Mouse (Mus musculus) mesoderm, embryonic 11.5 days (tissue): ENCODE results near the gene Sat2.
"Not testable (repeated sequence)": the region's sequence is repeated elsewhere in the genome, so short reads cannot be mapped to it uniquely, and the experiment has no call there.

Experiments
- DNase-seq: peaks from one replicate; pipeline ENCODE4 v3.0.0-alpha.2; 2012; ENCODE audit warnings: low read depth, low spot score

Sat2 gene

GRCm38 (mm10) chr11:69600098-69600497 lies 21.7 kb upstream of the Sat2 start:
- DNase-seq: peak; percentile 56

GRCm38 (mm10) chr11:69601768-69602167 lies 20.1 kb upstream of the Sat2 start:
- DNase-seq: no peak

GRCm38 (mm10) chr11:69603516-69603915 lies 18.3 kb upstream of the Sat2 start:
- DNase-seq: no peak

GRCm38 (mm10) chr11:69604347-69604746 lies 17.5 kb upstream of the Sat2 start:
- DNase-seq: no peak

GRCm38 (mm10) chr11:69604795-69605664 lies 16.8 kb upstream of the Sat2 start:
- no peak for DNase-seq

GRCm38 (mm10) chr11:69605726-69606490 lies 15.9 kb upstream of the Sat2 start, which contains the start of gene Atp1b2:
TSS of gene Atp1b2 (minus strand) at chr11:69605942.
- peak; percentile 81 for DNase-seq

- DNase-seq: no peak
Observed at GRCm38 (mm10) chr11:69606491-69606795, 15.4 kb upstream of the Sat2 start.

- no peak for DNase-seq
Observed at GRCm38 (mm10) chr11:69606832-69607231, 15.0 kb upstream of the Sat2 start.

GRCm38 (mm10) chr11:69608525-69608924 lies 13.3 kb upstream of the Sat2 start:
- no peak for DNase-seq

- no peak for DNase-seq
Observed at GRCm38 (mm10) chr11:69609416-69609815, 12.4 kb upstream of the Sat2 start.

- DNase-seq: no peak
Observed at GRCm38 (mm10) chr11:69610899-69611298, 10.9 kb upstream of the Sat2 start.

- peak; percentile 83 for DNase-seq
Observed at GRCm38 (mm10) chr11:69613553-69614256, 8.1 kb upstream of the Sat2 start.

- DNase-seq: not testable (repeated sequence)
Observed at GRCm38 (mm10) chr11:69614257-69614588, 7.6 kb upstream of the Sat2 start.

GRCm38 (mm10) chr11:69616781-69617180 lies 5.0 kb upstream of the Sat2 start:
- DNase-seq: no peak

- no peak for DNase-seq
Observed at GRCm38 (mm10) chr11:69617805-69618204, 4.0 kb upstream of the Sat2 start, which contains the start of gene Shbg. TSS of gene Shbg (minus strand) at chr11:69617905.

GRCm38 (mm10) chr11:69620394-69621081 lies 1.3 kb upstream of the Sat2 start:
- DNase-seq: no peak

- no peak for DNase-seq
Observed at GRCm38 (mm10) chr11:69622406-69622805, 582 bp downstream of the Sat2 start.

- DNase-seq: no peak
Observed at GRCm38 (mm10) chr11:69623006-69623405, 1.2 kb downstream of the Sat2 start.

GRCm38 (mm10) chr11:69624339-69624738 lies 2.5 kb downstream of the Sat2 start:
- DNase-seq: not testable (repeated sequence)

GRCm38 (mm10) chr11:69628286-69628685 lies 6.5 kb downstream of the Sat2 start:
- DNase-seq: peak; percentile 92

- DNase-seq: no peak
Observed at GRCm38 (mm10) chr11:69629802-69630201, 8.0 kb downstream of the Sat2 start.
